Mouse (Mus musculus) heart, embryonic 10.5 days (tissue): ENCODE results near the gene Dffb. TPM values are rescaled to one million over a fixed set of nuclear protein-coding genes. Genes with fewer than 3 reads are reported as not detected.
A peak's percentile ranks its signal among the peaks of the same experiment; 100 is the strongest.

Experiments used
- DNase-seq: peaks from one replicate; pipeline ENCODE4 v3.0.0-alpha.2; 2017; ENCODE audit warnings: low spot score
- H3K27ac ChIP-seq: fragments of 300-500 bp; sonication (generic); 2 replicates; pipeline ENCODE4 v1.5.1; 2016; ENCODE audit warnings: mild to moderate bottlenecking
- H3K27me3 ChIP-seq: fragments of 300-500 bp; sonication (generic); 2 replicates; pipeline ENCODE4 v1.6.1; 2016; ENCODE audit warnings: mild to moderate bottlenecking; ENCODE audit not compliant: poor library complexity, insufficient read depth, severe bottlenecking
- H3K36me3 ChIP-seq: fragments of 300-500 bp; sonication (generic); 2 replicates; pipeline ENCODE4 v1.6.1; 2016; ENCODE audit warnings: mild to moderate bottlenecking, moderate library complexity
- H3K4me1 ChIP-seq: fragments of 300-500 bp; sonication (generic); 2 replicates; pipeline ENCODE4 v1.6.1; 2016; ENCODE audit warnings: mild to moderate bottlenecking
- H3K4me3 ChIP-seq: fragments of 300-500 bp; sonication (generic); 2 replicates; pipeline ENCODE4 v1.5.1; 2016; ENCODE audit warnings: mild to moderate bottlenecking, moderate library complexity
- H3K9me3 ChIP-seq: fragments of 300-500 bp; sonication (generic); 2 replicates; pipeline ENCODE4 v1.6.1; 2016; ENCODE audit warnings: mild to moderate bottlenecking, moderate library complexity
- WGBS: fragments of 180-500 bp; shearing (Covaris S2); methylation state at CpG from one replicate; pipeline ENCODE4 v1.1.7; 2016; 5-methylcytosine and 5-hydroxymethylcytosine counted together
- polyA plus RNA-seq: library from polyadenylated mRNA; unstranded; fragments of >200 nt; fragmentation: Nextera tagmentation; extraction: Ambion mirVana; gene quantifications from 2 replicates; pipeline ENCODE4 v1.2.1, GENCODE M21; 2016

The Dffb gene
- polyA plus RNA-seq = 7.8 and 9.3 TPM in 2 replicates

GRCm38 (mm10) chr4:153974431-153975291 is at the start of gene Dffb, which contains the start of gene Cep104:
Gene Dffb, minus strand, starts transcription at chr4:153975126.
Gene Cep104, plus strand, starts transcription at chr4:153975194.
- 1% methylated on average over 68 of the region's 68 CpGs for WGBS
- peak; percentile 96 for DNase-seq
- Histone ChIP-seq H3K27ac (peak within 1 kb of the TSS; percentile 88), H3K9me3 (no peaks in the 10 kb centered on the region), H3K27me3 (no peaks in the 10 kb centered on the region), H3K36me3 (peaks cover 35% of the 10 kb centered on the region), H3K4me1 (peaks cover 23% of the 10 kb centered on the region), H3K4me3 (peak within 1 kb of the TSS; percentile 76)

GRCm38 (mm10) chr4:154023754-154024601 is 49.1 kb upstream of the Dffb start:
- 11% methylated on average over 8 of the region's 8 CpGs for WGBS
- H3K4me1 ChIP-seq = peaks cover 47% of the 10 kb centered on the region
- H3K36me3 ChIP-seq = peaks cover 41% of the 10 kb centered on the region
- peak overlapping the region; percentile 85 for H3K27ac ChIP-seq
- peak overlapping the region; percentile 68 for H3K4me3 ChIP-seq
- peak; percentile 95 for DNase-seq
- peaks cover 21% of the 10 kb centered on the region for H3K27me3 ChIP-seq
- H3K9me3 ChIP-seq = no peaks in the 10 kb centered on the region

- H3K27me3 ChIP-seq = peaks cover 16% of the 10 kb centered on the region
- 48% methylated on average over 4 of the region's 4 CpGs for WGBS
- peaks cover 47% of the 10 kb centered on the region for H3K4me1 ChIP-seq
- no peaks in the 10 kb centered on the region for H3K9me3 ChIP-seq
- peak overlapping the region; percentile 85 for H3K27ac ChIP-seq
- no peak for DNase-seq
- peaks cover 52% of the 10 kb centered on the region for H3K36me3 ChIP-seq
- H3K4me3 ChIP-seq = peak overlapping the region; percentile 68; the same call in 1 of the 2 replicates
Measured at GRCm38 (mm10) chr4:154022844-154023243, 47.9 kb upstream of the Dffb start.

GRCm38 (mm10) chr4:154022407-154022806 is 47.5 kb upstream of the Dffb start:
- peaks cover 56% of the 10 kb centered on the region for H3K36me3 ChIP-seq
- peak overlapping the region; percentile 85; the same call in 1 of the 2 replicates for H3K27ac ChIP-seq
- no peaks in the 10 kb centered on the region for H3K9me3 ChIP-seq
- WGBS = 73% methylated on average over 4 of the region's 4 CpGs
- no peak for DNase-seq
- no peak overlapping the region for H3K4me3 ChIP-seq
- peaks cover 12% of the 10 kb centered on the region for H3K27me3 ChIP-seq
- H3K4me1 ChIP-seq = peaks cover 47% of the 10 kb centered on the region

- DNase-seq = no peak
- H3K27me3 ChIP-seq = 0 out of 2 replicates have a peak, but pooled peaks cover 2% of the 10 kb centered on the region
- 82% methylated on average over 9 of the region's 9 CpGs for WGBS
- no peak overlapping the region for H3K4me3 ChIP-seq
- peaks cover 66% of the 10 kb centered on the region for H3K36me3 ChIP-seq
- H3K27ac ChIP-seq = no peak overlapping the region
- H3K9me3 ChIP-seq = no peaks in the 10 kb centered on the region
- peaks cover 45% of the 10 kb centered on the region for H3K4me1 ChIP-seq
Measured at GRCm38 (mm10) chr4:154021432-154021831, 46.5 kb upstream of the Dffb start.

GRCm38 (mm10) chr4:154019571-154019970 is 44.6 kb upstream of the Dffb start:
- no peak overlapping the region for H3K4me3 ChIP-seq
- no peak overlapping the region for H3K27ac ChIP-seq
- no peaks in the 10 kb centered on the region for H3K27me3 ChIP-seq
- H3K4me1 ChIP-seq = peaks cover 26% of the 10 kb centered on the region
- H3K9me3 ChIP-seq = no peaks in the 10 kb centered on the region
- WGBS = 77% methylated on average over 7 of the region's 7 CpGs
- peaks cover 85% of the 10 kb centered on the region for H3K36me3 ChIP-seq
- DNase-seq = no peak

- peaks cover 68% of the 10 kb centered on the region for H3K36me3 ChIP-seq
- 88% methylated on average over 11 of the region's 11 CpGs for WGBS
Measured at GRCm38 (mm10) chr4:154015476-154015875, 40.5 kb upstream of the Dffb start.

GRCm38 (mm10) chr4:154012132-154012882 is 37.4 kb upstream of the Dffb start:
- DNase-seq = no peak
- 2% methylated on average over 55 of the region's 55 CpGs for WGBS
- H3K4me3 ChIP-seq = peak overlapping the region; percentile 100
- peak overlapping the region; percentile 94 for H3K27ac ChIP-seq
- peaks cover 18% of the 10 kb centered on the region for H3K4me1 ChIP-seq
- peaks cover 36% of the 10 kb centered on the region for H3K36me3 ChIP-seq
- H3K9me3 ChIP-seq = no peaks in the 10 kb centered on the region
- no peaks in the 10 kb centered on the region for H3K27me3 ChIP-seq

More at GRCm38 (mm10) chr4:154015476-154015875, 40.5 kb upstream of the Dffb start:
- DNase-seq = no peak
- no peaks in the 10 kb centered on the region for H3K27me3 ChIP-seq
- no peak overlapping the region for H3K4me3 ChIP-seq
- no peaks in the 10 kb centered on the region for H3K9me3 ChIP-seq
- peaks cover 18% of the 10 kb centered on the region for H3K4me1 ChIP-seq
- H3K27ac ChIP-seq = no peak overlapping the region

GRCm38 (mm10) chr4:154011646-154012089 is 36.7 kb upstream of the Dffb start, which contains the start of gene Lrrc47:
Gene Lrrc47, plus strand, starts transcription at chr4:154011731.
- Histone ChIP-seq H3K27ac (peak within 1 kb of the TSS; percentile 94), H3K4me3 (peak within 1 kb of the TSS; percentile 100), H3K9me3 (no peaks in the 10 kb centered on the region), H3K36me3 (peaks cover 35% of the 10 kb centered on the region), H3K4me1 (peaks cover 18% of the 10 kb centered on the region), H3K27me3 (no peaks in the 10 kb centered on the region)
- WGBS = 4% methylated on average over 51 of the region's 59 CpGs
- peak; percentile 93 for DNase-seq

- Histone ChIP-seq H3K27me3 (no peaks in the 10 kb centered on the region), H3K4me1 (peaks cover 18% of the 10 kb centered on the region), H3K4me3 (peak overlapping the region; percentile 100), H3K9me3 (no peaks in the 10 kb centered on the region), H3K27ac (peak overlapping the region; percentile 94), H3K36me3 (peaks cover 35% of the 10 kb centered on the region)
- 27% methylated on average over 13 of the region's 13 CpGs for WGBS
- no peak for DNase-seq
Measured at GRCm38 (mm10) chr4:154010907-154011645, 36.1 kb upstream of the Dffb start.

- Histone ChIP-seq H3K9me3 (no peaks in the 10 kb centered on the region), H3K27ac (no peak overlapping the region), H3K4me1 (peaks cover 7% of the 10 kb centered on the region), H3K4me3 (no peak overlapping the region), H3K36me3 (peaks cover 42% of the 10 kb centered on the region), H3K27me3 (no peaks in the 10 kb centered on the region)
- no peak for DNase-seq
- 80% methylated on average over 4 of the region's 4 CpGs for WGBS
Measured at GRCm38 (mm10) chr4:154007759-154008158, 32.8 kb upstream of the Dffb start.
